Comparison of ENCODE assay signal across 7 mouse cellular contexts in genomic region chr15:79110031-79110430, GRCm38 (mm10). TPM values are rescaled to one million over a fixed set of nuclear protein-coding genes. Genes with fewer than 3 reads are reported as not detected.
DNase-seq lines count a peak whose midpoint lies in the region; ATAC-seq and TF ChIP-seq lines count a peak whose summit lies in the region.

No protein-coding gene starts in this region.

- intact Hi-C loops in left cerebral cortex, postnatal 36 days (cut with DNase I): no loop called here

- H3K4me3 ChIP-seq in spleen, adult 2 months (ENCODE audit: extremely low read depth, insufficient read depth, insufficient read length): peak overlapping the region; percentile 80
- peak overlapping the region; percentile 97 for H3K4me3 ChIP-seq in forebrain, embryonic 15.5 days
- peak overlapping the region; percentile 77 for H3K4me3 ChIP-seq in liver, embryonic 13.5 days (replicated peaks)

- no peaks in the 10 kb centered on the region; the same call in 1 of the 2 replicates for H3K4me1 ChIP-seq in spleen, adult 2 months (ENCODE audit: control insufficient read depth, insufficient read depth, insufficient read length)
- H3K4me1 ChIP-seq in forebrain, embryonic 15.5 days: peaks cover 34% of the 10 kb centered on the region
- H3K4me1 ChIP-seq in liver, embryonic 13.5 days (replicated peaks): peaks cover 51% of the 10 kb centered on the region

- H3K9me3 ChIP-seq in forebrain, embryonic 15.5 days: no peaks in the 10 kb centered on the region
- no peaks in the 10 kb centered on the region for H3K9me3 ChIP-seq in liver, embryonic 13.5 days (replicated peaks)

- no peak for ATAC-seq in forebrain, embryonic 15.5 days (replicated peaks)
- no peak for ATAC-seq in liver, embryonic 13.5 days (ENCODE audit: low read depth)

- TF ChIP-seq CTCF in spleen, adult 2 months (IDR thresholded peaks at IDR 0.05; ENCODE audit: extremely low read depth, insufficient read depth, insufficient read length, insufficient replicate concordance): no peak

- no peak for DNase-seq in spleen, adult 2 months (ENCODE audit: low read depth in 1 of 2, low spot score in 2 of 2)
- no peak for DNase-seq in spleen, postnatal 14 days (ENCODE audit: low spot score in 2 of 2)
- no peak for DNase-seq in liver, embryonic 13.5 days
- no peak for DNase-seq in adrenal gland, adult 2 months
- no peak for DNase-seq in urinary bladder, postnatal 4 days (ENCODE audit: low spot score in 2 of 2)
- no peak for DNase-seq in left cerebral cortex, postnatal 36 days (ENCODE audit: low spot score in 2 of 2)

- peak overlapping the region; percentile 94 for H3K9ac ChIP-seq in forebrain, embryonic 15.5 days (replicated peaks)
- peak overlapping the region; percentile 88; the same call in 1 of the 2 replicates for H3K9ac ChIP-seq in liver, embryonic 13.5 days

- no peaks in the 10 kb centered on the region for H3K27me3 ChIP-seq in spleen, adult 2 months (ENCODE audit: control insufficient read depth, insufficient read depth, low read length)
- no peaks in the 10 kb centered on the region for H3K27me3 ChIP-seq in forebrain, embryonic 15.5 days
- H3K27me3 ChIP-seq in liver, embryonic 13.5 days: peaks cover 14% of the 10 kb centered on the region

- H3K4me2 ChIP-seq in forebrain, embryonic 15.5 days (replicated peaks): peak overlapping the region; percentile 98
- peak overlapping the region; percentile 99 for H3K4me2 ChIP-seq in liver, embryonic 13.5 days

- no peak overlapping the region for H3K27ac ChIP-seq in spleen, adult 2 months (ENCODE audit: insufficient read depth, low read length)
- H3K27ac ChIP-seq in forebrain, embryonic 15.5 days (replicated peaks): no peak overlapping the region
- H3K27ac ChIP-seq in liver, embryonic 13.5 days: no peak overlapping the region

- peaks cover 3% of the 10 kb centered on the region; the same call in 1 of the 2 replicates for H3K36me3 ChIP-seq in spleen, adult 2 months (ENCODE audit: control insufficient read depth, insufficient read depth, low read length)
- H3K36me3 ChIP-seq in forebrain, embryonic 15.5 days: peaks cover 2% of the 10 kb centered on the region; the same call in 1 of the 2 replicates
- H3K36me3 ChIP-seq in liver, embryonic 13.5 days: peaks cover 4% of the 10 kb centered on the region; the same call in 1 of the 2 replicates

- 24% methylated on average over 9 of the region's 9 CpGs for WGBS in spleen, adult 2 months
- 15% methylated on average over 9 of the region's 9 CpGs for WGBS in forebrain, embryonic 15.5 days
- 14% methylated on average over 9 of the region's 9 CpGs for WGBS in liver, embryonic 13.5 days (ENCODE audit: insufficient replicate concordance)

- TF ChIP-seq POLR2A in spleen, adult 2 months (IDR thresholded peaks at IDR 0.05; ENCODE audit: low read depth, low read length): no peak

RNA-seq across cellular contexts. Expression of gene Micall1, which starts 1.3 kb away (rescaled TPM):
- polyA plus RNA-seq in spleen, adult 2 months (2012; rRNA removed): 20.0 and 24.9 TPM in 2 replicates
- polyA plus RNA-seq in forebrain, embryonic 15.5 days (2015; fragmentation: Nextera tagmentation; extraction: Ambion mirVana): 8.0 and 9.7 TPM in 2 replicates
- 1.0 and 1.2 TPM in 2 replicates for polyA plus RNA-seq in liver, embryonic 13.5 days (2015; fragmentation: Nextera tagmentation; extraction: Ambion mirVana)
- 10 to 100 TPM; 36.5 to 49.5 TPM for total RNA-seq in adrenal gland, adult 2 months (2021)
- polyA plus RNA-seq in adrenal gland, adult 2 months (2012; rRNA removed): 61.7 and 65.0 TPM in 2 replicates
- total RNA-seq in left cerebral cortex, postnatal 36 days (2021): 10 to 100 TPM; 26.8 to 28.0 TPM

RNA-seq across cellular contexts. Expression of gene Polr2f, which starts 30.8 kb away (rescaled TPM):
- polyA plus RNA-seq in spleen, adult 2 months (2012; rRNA removed): 20.3 and 25.4 TPM in 2 replicates
- 293 and 308 TPM in 2 replicates for polyA plus RNA-seq in forebrain, embryonic 15.5 days (2015; fragmentation: Nextera tagmentation; extraction: Ambion mirVana)
- 233 and 235 TPM in 2 replicates for polyA plus RNA-seq in liver, embryonic 13.5 days (2015; fragmentation: Nextera tagmentation; extraction: Ambion mirVana)
- total RNA-seq in adrenal gland, adult 2 months (2021): 100 to 1,000 TPM in 1 of 2 experiments, 10 to 100 TPM in 1; 92.8 to 151 TPM
- polyA plus RNA-seq in adrenal gland, adult 2 months (2012; rRNA removed): 48.1 and 48.3 TPM in 2 replicates
- total RNA-seq in left cerebral cortex, postnatal 36 days (2021): 100 to 1,000 TPM in 1 of 2 experiments, 10 to 100 TPM in 1; 95.2 to 109 TPM

RNA-seq across cellular contexts. Expression of gene 1700088E04Rik, which starts 31.0 kb away (rescaled TPM):
- polyA plus RNA-seq in spleen, adult 2 months (2012; rRNA removed): 0.53 and 0.83 TPM in 2 replicates
- 11.9 and 16.8 TPM in 2 replicates for polyA plus RNA-seq in forebrain, embryonic 15.5 days (2015; fragmentation: Nextera tagmentation; extraction: Ambion mirVana)
- polyA plus RNA-seq in liver, embryonic 13.5 days (2015; fragmentation: Nextera tagmentation; extraction: Ambion mirVana): 0.61 and 0.74 TPM in 2 replicates
- total RNA-seq in adrenal gland, adult 2 months (2021): 1 to 10 TPM; 5.2 to 9.9 TPM
- 8.1 and 10.8 TPM in 2 replicates for polyA plus RNA-seq in adrenal gland, adult 2 months (2012; rRNA removed)
- 10 to 100 TPM; 12.6 to 13.2 TPM for total RNA-seq in left cerebral cortex, postnatal 36 days (2021)

RNA-seq across cellular contexts. Expression of gene Eif3l, which starts 35.1 kb away (rescaled TPM):
- polyA plus RNA-seq in spleen, adult 2 months (2012; rRNA removed): 85.7 and 97.2 TPM in 2 replicates
- polyA plus RNA-seq in forebrain, embryonic 15.5 days (2015; fragmentation: Nextera tagmentation; extraction: Ambion mirVana): 192 and 195 TPM in 2 replicates
- 171 and 185 TPM in 2 replicates for polyA plus RNA-seq in liver, embryonic 13.5 days (2015; fragmentation: Nextera tagmentation; extraction: Ambion mirVana)
- 100 to 1,000 TPM; 136 to 160 TPM for total RNA-seq in adrenal gland, adult 2 months (2021)
- 94.1 and 119 TPM in 2 replicates for polyA plus RNA-seq in adrenal gland, adult 2 months (2012; rRNA removed)
- 10 to 100 TPM; 62.6 to 65.3 TPM for total RNA-seq in left cerebral cortex, postnatal 36 days (2021)

RNA-seq across cellular contexts. Expression of gene Ankrd54, which starts 47.3 kb away (rescaled TPM):
- polyA plus RNA-seq in spleen, adult 2 months (2012; rRNA removed): 57.3 and 78.9 TPM in 2 replicates
- polyA plus RNA-seq in forebrain, embryonic 15.5 days (2015; fragmentation: Nextera tagmentation; extraction: Ambion mirVana): 61.6 and 65.5 TPM in 2 replicates
- polyA plus RNA-seq in liver, embryonic 13.5 days (2015; fragmentation: Nextera tagmentation; extraction: Ambion mirVana): 47.9 and 49.6 TPM in 2 replicates
- total RNA-seq in adrenal gland, adult 2 months (2021): 10 to 100 TPM; 20.1 to 27.2 TPM
- polyA plus RNA-seq in adrenal gland, adult 2 months (2012; rRNA removed): 91.9 and 101 TPM in 2 replicates
- 10 to 100 TPM; 14.1 to 19.0 TPM for total RNA-seq in left cerebral cortex, postnatal 36 days (2021)
